Mouse (Mus musculus) embryonic facial prominence, embryonic 14.5 days (tissue): Measurements from ENCODE around the gene Myrf. TPM values are rescaled to one million over a fixed set of nuclear protein-coding genes. Genes with fewer than 3 reads are reported as not detected.

Experiments used
- ATAC-seq: fragments of 200-750 bp; cut with Nextera tagmentation; 2 replicates; pipeline ENCODE4 v1.8.0; 2017; ENCODE audit warnings: low read depth, moderate number of reproducible peaks, moderate TSS enrichment
- DNase-seq: peaks from one replicate; pipeline ENCODE4 v3.0.0-alpha.2; 2015; ENCODE audit warnings: low spot score
- H3K27ac ChIP-seq: fragments of 300-500 bp; sonication (generic); replicated peaks from 2 replicates; pipeline ENCODE4 v1.5.1; 2014; ENCODE audit warnings: low read depth, mild to moderate bottlenecking, low read length, moderate library complexity
- H3K27me3 ChIP-seq: fragments of 300-500 bp; sonication (generic); replicated peaks from 2 replicates; pipeline ENCODE4 v1.6.1; 2014; ENCODE audit warnings: low read length; ENCODE audit not compliant: control insufficient read depth, insufficient read depth
- H3K36me3 ChIP-seq: fragments of 300-500 bp; sonication (generic); 2 replicates; pipeline ENCODE4 v1.6.1; 2014; ENCODE audit warnings: low read length, mixed read lengths; ENCODE audit not compliant: control insufficient read depth, insufficient read depth
- H3K4me1 ChIP-seq: fragments of 300-500 bp; sonication (generic); 2 replicates; pipeline ENCODE4 v1.6.1; 2014; ENCODE audit warnings: antibody characterized with exemption, low read length; ENCODE audit not compliant: control insufficient read depth, insufficient read depth
- H3K4me2 ChIP-seq: fragments of 300-500 bp; sonication (generic); 2 replicates; pipeline ENCODE4 v1.6.1; 2014; ENCODE audit warnings: low read depth, mild to moderate bottlenecking, low read length, moderate library complexity, mixed read lengths
- H3K4me3 ChIP-seq: fragments of 300-500 bp; sonication (generic); 2 replicates; pipeline ENCODE4 v1.5.1; 2014; ENCODE audit warnings: low read depth, mild to moderate bottlenecking, low read length
- H3K9ac ChIP-seq: fragments of 300-500 bp; sonication (generic); 2 replicates; pipeline ENCODE4 v1.6.1; 2014; ENCODE audit warnings: low read depth, mild to moderate bottlenecking, low read length, moderate library complexity, mixed read lengths
- H3K9me3 ChIP-seq: fragments of 300-500 bp; sonication (generic); 2 replicates; pipeline ENCODE4 v1.6.1; 2016; ENCODE audit warnings: low read length; ENCODE audit not compliant: control insufficient read depth
- WGBS: fragments of 180-500 bp; shearing (Covaris S2); extraction: QIAGEN DNeasy Blood & Tissue Kit; methylation state at CpG from one replicate; pipeline ENCODE4 v1.1.7; 2014; 5-methylcytosine and 5-hydroxymethylcytosine counted together
- polyA plus RNA-seq: library from polyadenylated mRNA; unstranded; fragments of >200 nt; fragmentation: Nextera tagmentation; extraction: Ambion mirVana; gene quantifications from 2 replicates; pipeline ENCODE4 v1.2.1, GENCODE M21; 2014

Myrf gene
- polyA plus RNA-seq, 1 experiment from 2014 or later: 0.96 TPM

- no peaks in the 10 kb centered on the region for H3K27me3 ChIP-seq
- no peaks in the 10 kb centered on the region for H3K9me3 ChIP-seq
- ATAC-seq (no peak), DNase-seq (no peak)
- H3K4me3 ChIP-seq: no peak overlapping the region
- H3K27ac ChIP-seq: no peak overlapping the region
- H3K9ac ChIP-seq: no peak overlapping the region
- no peak overlapping the region for H3K4me2 ChIP-seq
- peaks cover 56% of the 10 kb centered on the region for H3K36me3 ChIP-seq
- WGBS: 93% methylated on average over 3 of the region's 3 CpGs
- peaks cover 7% of the 10 kb centered on the region for H3K4me1 ChIP-seq
Observed at GRCm38 (mm10) chr19:10185876-10186275, 54.7 kb downstream of the Myrf start.

DNA sequence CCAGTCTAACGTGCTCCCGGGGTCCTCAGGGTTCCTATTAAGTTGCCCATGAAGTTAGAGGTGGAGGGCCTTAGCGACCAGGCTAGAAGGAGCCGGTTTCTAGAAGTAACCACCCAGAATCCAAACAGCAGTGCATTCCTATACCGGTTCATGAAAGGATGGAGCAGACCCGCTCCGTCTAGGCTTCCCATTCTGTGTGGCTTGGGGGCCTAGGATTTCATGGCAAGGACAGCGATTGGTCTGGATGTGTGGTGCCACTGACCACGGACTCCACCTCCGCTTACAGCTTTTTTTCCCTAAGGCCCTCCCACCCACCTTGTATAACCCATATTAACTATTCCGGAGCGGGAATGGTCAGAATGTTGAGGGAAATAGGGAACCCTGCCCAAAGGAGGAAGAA lies 56.5 kb downstream of the Myrf start:
- 8% methylated on average over 12 of the region's 12 CpGs for WGBS
- no peaks in the 10 kb centered on the region for H3K9me3 ChIP-seq
- ATAC-seq (peak; percentile 34), DNase-seq (peak; percentile 86)
- H3K27me3 ChIP-seq: no peaks in the 10 kb centered on the region
- H3K27ac ChIP-seq: peak overlapping the region; percentile 88
- peaks cover 7% of the 10 kb centered on the region for H3K4me1 ChIP-seq
- peak overlapping the region; percentile 85 for H3K9ac ChIP-seq
- H3K36me3 ChIP-seq: peaks cover 40% of the 10 kb centered on the region
- peak overlapping the region; percentile 76 for H3K4me2 ChIP-seq
- peak overlapping the region; percentile 76 for H3K4me3 ChIP-seq

DNA sequence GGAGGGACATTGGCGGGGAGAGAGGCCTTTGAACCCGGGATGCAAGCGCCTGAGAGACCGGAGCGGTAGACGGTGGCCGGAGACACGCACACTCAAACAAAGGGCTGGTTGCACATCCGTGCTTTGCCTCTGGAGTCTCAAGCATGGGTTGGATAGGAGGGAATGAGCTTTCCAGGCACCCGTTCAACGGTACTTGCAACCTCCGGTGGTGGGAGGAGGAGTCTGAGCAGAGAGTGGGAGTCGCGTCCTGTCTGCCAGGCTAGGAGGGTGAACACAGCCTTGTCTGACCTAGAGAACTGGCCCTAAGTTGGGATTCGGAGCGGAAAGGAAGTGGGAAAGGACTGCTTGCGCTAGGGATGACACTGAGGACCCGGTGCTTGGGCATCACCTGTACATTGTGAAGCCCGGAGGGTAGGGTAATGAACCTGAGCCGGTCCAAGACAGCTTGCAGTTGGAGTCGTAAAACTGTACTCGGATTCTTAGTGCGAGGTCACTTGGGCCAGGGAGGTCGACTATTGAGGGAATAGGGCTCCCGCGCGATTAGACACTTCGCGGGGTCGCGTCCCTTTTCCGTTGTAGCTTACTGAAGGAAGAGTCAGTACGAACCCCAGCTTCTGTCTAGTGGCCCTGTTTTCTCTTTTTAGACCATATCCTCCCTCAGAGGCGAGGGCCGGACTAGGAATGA lies 57.1 kb downstream of the Myrf start:
- Histone ChIP-seq H3K4me2 (peak overlapping the region; percentile 76), H3K4me3 (peak overlapping the region; percentile 76), H3K27me3 (no peaks in the 10 kb centered on the region), H3K4me1 (peaks cover 7% of the 10 kb centered on the region), H3K9me3 (no peaks in the 10 kb centered on the region), H3K36me3 (peaks cover 33% of the 10 kb centered on the region), H3K27ac (peak overlapping the region; percentile 88), H3K9ac (peak overlapping the region; percentile 85)
- WGBS: 2% methylated on average over 35 of the region's 35 CpGs
- peak; percentile 77 for ATAC-seq
- peak; percentile 90 for DNase-seq

- no peaks in the 10 kb centered on the region for H3K27me3 ChIP-seq
- H3K4me2 ChIP-seq: peak within 1 kb of the TSS; percentile 76
- peaks cover 7% of the 10 kb centered on the region for H3K4me1 ChIP-seq
- peak within 1 kb of the TSS; percentile 85 for H3K9ac ChIP-seq
- H3K27ac ChIP-seq: peak within 1 kb of the TSS; percentile 88
- no peaks in the 10 kb centered on the region for H3K9me3 ChIP-seq
- ATAC-seq (peak; percentile 96), DNase-seq (peak; percentile 98)
- WGBS: under 1% methylated on average over 28 of the region's 70 CpGs
- peak within 1 kb of the TSS; percentile 76 for H3K4me3 ChIP-seq
- H3K36me3 ChIP-seq: peaks cover 27% of the 10 kb centered on the region
Observed at GRCm38 (mm10) chr19:10182670-10183298, 57.8 kb downstream of the Myrf start, which contains the start of gene Fads1. Gene Fads1 (plus strand): TSS chr19:10182888.

- Histone ChIP-seq H3K4me2 (peak overlapping the region; percentile 76), H3K9me3 (no peaks in the 10 kb centered on the region), H3K4me3 (peak overlapping the region; percentile 76), H3K9ac (peak overlapping the region; percentile 46), H3K27ac (peak overlapping the region; percentile 58; the same call in 1 of the 2 replicates), H3K4me1 (peaks cover 7% of the 10 kb centered on the region), H3K27me3 (no peaks in the 10 kb centered on the region), H3K36me3 (peaks cover 21% of the 10 kb centered on the region)
- DNase-seq: no peak
- no peak for ATAC-seq
- 27% methylated on average over 7 of the region's 7 CpGs for WGBS
Observed at GRCm38 (mm10) chr19:10182142-10182541, 58.4 kb downstream of the Myrf start.

GRCm38 (mm10) chr19:10181225-10181624 lies 59.3 kb downstream of the Myrf start:
- H3K36me3 ChIP-seq: peaks cover 12% of the 10 kb centered on the region
- WGBS: 94% methylated on average over 7 of the region's 7 CpGs
- H3K27ac ChIP-seq: no peak overlapping the region
- H3K9ac ChIP-seq: no peak overlapping the region
- H3K27me3 ChIP-seq: no peaks in the 10 kb centered on the region
- ATAC-seq (no peak), DNase-seq (no peak)
- no peak overlapping the region for H3K4me2 ChIP-seq
- no peak overlapping the region for H3K4me3 ChIP-seq
- peaks cover 7% of the 10 kb centered on the region for H3K4me1 ChIP-seq
- H3K9me3 ChIP-seq: no peaks in the 10 kb centered on the region

- H3K4me1 ChIP-seq: no peaks in the 10 kb centered on the region; the same call in 1 of the 2 replicates
- H3K4me3 ChIP-seq: no peak overlapping the region
- no peaks in the 10 kb centered on the region for H3K36me3 ChIP-seq
- no peak overlapping the region for H3K4me2 ChIP-seq
- DNase-seq: no peak
- H3K9ac ChIP-seq: no peak overlapping the region
- no peak overlapping the region for H3K27ac ChIP-seq
- WGBS: 68% methylated on average over 7 of the region's 7 CpGs
- H3K9me3 ChIP-seq: no peaks in the 10 kb centered on the region
- ATAC-seq: no peak
- H3K27me3 ChIP-seq: no peaks in the 10 kb centered on the region
Observed at GRCm38 (mm10) chr19:10176941-10177372, 63.6 kb downstream of the Myrf start.

DNA sequence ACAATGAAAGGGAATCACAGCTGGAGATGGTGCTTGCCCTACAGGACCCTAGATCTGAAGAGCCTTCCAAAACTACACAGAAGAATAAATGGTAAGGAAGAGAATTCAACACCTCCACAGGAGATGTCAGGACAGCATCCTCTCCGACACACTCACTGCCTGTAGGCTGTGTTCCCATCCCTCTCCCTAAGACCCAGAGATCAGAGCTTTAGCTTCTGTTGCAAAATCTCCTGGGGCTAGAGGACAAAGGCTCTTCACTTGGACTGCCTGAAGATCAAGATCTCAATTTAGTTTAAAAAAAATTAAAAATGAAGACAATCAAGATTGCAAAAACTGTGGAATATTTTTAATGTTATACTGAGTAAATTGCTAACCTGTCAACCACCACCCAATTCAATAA lies 64.1 kb downstream of the Myrf start:
- no peaks in the 10 kb centered on the region for H3K4me1 ChIP-seq
- H3K9ac ChIP-seq: no peak overlapping the region
- no peak overlapping the region for H3K4me2 ChIP-seq
- no peaks in the 10 kb centered on the region for H3K27me3 ChIP-seq
- DNase-seq (no peak), ATAC-seq (no peak)
- no peak overlapping the region for H3K27ac ChIP-seq
- H3K9me3 ChIP-seq: no peaks in the 10 kb centered on the region
- no peak overlapping the region for H3K4me3 ChIP-seq
- no peaks in the 10 kb centered on the region for H3K36me3 ChIP-seq
- WGBS: 53% methylated on average over 1 of the region's 1 CpGs
